ENCODE assay signal across 41 mouse cellular contexts in genomic region chr5:113693196-113693755, GRCm38 (mm10). TPM values are rescaled to one million over a fixed set of nuclear protein-coding genes. Genes with fewer than 3 reads are reported as not detected.
DNase-seq lines count a peak whose midpoint lies in the region; ATAC-seq and TF ChIP-seq lines count a peak whose summit lies in the region.
"Had no signal": no experiment of that assay in that cellular context is flagged by ENCODE, and none has a peak within 500 bp of the region (broad histone marks: within the 10 kb centered on the region; RNA-seq: fewer than 3 reads in every experiment).

No protein-coding gene starts in this region.

- dilution Hi-C loops in CH12.LX (cut with MboI; ENCODE audit: extremely low pct_ligation_motif_present, extremely low pct_unique_long_range_greater_than_20kb, low sequenced_read_pairs): no loop called here

- no peaks in the 10 kb centered on the region for H3K36me3 ChIP-seq in CH12.LX (replicated peaks in 1 of 2; ENCODE audit: control insufficient read depth in 1 of 2, insufficient read depth in 1 of 2, low read length in 1 of 2)
- H3K36me3 ChIP-seq in heart, adult 2 months (ENCODE audit: control insufficient read depth, insufficient read depth, low read length): no peaks in the 10 kb centered on the region
- H3K36me3 ChIP-seq in heart, embryonic 10.5 days: no peaks in the 10 kb centered on the region
- H3K36me3 ChIP-seq: embryonic facial prominence, embryonic 12.5 days; forebrain, embryonic 10.5 days; forebrain, embryonic 15.5 days; G1E; heart, embryonic 13.5 days; liver, embryonic 12.5 days had no signal

- H3K4me3 ChIP-seq in CH12.LX (replicated peaks in 1 of 3; ENCODE audit: low read depth in 2 of 3, low read length in 2 of 3, poor library complexity in 1 of 3): no peak overlapping the region
- H3K4me3 ChIP-seq in heart, adult 2 months: no peak overlapping the region
- H3K4me3 ChIP-seq in heart, embryonic 10.5 days: no peak overlapping the region
- H3K4me3 ChIP-seq: embryonic facial prominence, embryonic 12.5 days; forebrain, embryonic 10.5 days; forebrain, embryonic 15.5 days; heart, embryonic 13.5 days; liver, embryonic 12.5 days had no signal

- H3K27me3 ChIP-seq in CH12.LX (replicated peaks): peaks cover 47% of the 10 kb centered on the region
- H3K27me3 ChIP-seq in heart, adult 2 months (ENCODE audit: control insufficient read depth, insufficient read depth, low read length): peaks cover 4% of the 10 kb centered on the region; the same call in 1 of the 2 replicates
- 0 out of 2 replicates have a peak, but pooled peaks cover 8% of the 10 kb centered on the region for H3K27me3 ChIP-seq in heart, embryonic 10.5 days (ENCODE audit: insufficient read depth, poor library complexity, severe bottlenecking)
- H3K27me3 ChIP-seq: embryonic facial prominence, embryonic 12.5 days; forebrain, embryonic 15.5 days had no signal

- H3K4me2 ChIP-seq in CH12.LX (ENCODE audit: insufficient read depth, low read depth, poor library complexity, severe bottlenecking): no peak overlapping the region
- H3K4me2 ChIP-seq: embryonic facial prominence, embryonic 12.5 days; forebrain, embryonic 15.5 days; heart, embryonic 13.5 days; hindbrain, embryonic 14.5 days; liver, embryonic 12.5 days; midbrain, embryonic 11.5 days had no signal

- DNase-seq in cerebellum, adult 11-12 months: peak; percentile 59
- DNase-seq in CH12.LX (ENCODE audit: extremely low read depth) (peak; percentile 3), WW6 (ENCODE audit: low read depth, low spot score) (peak; percentile 71)
- DNase-seq in retina, postnatal 7 days (ENCODE audit: low read depth, low spot score): peak; percentile 19
- no peak for DNase-seq in heart, adult 2 months
- no peak for DNase-seq in heart, embryonic 10.5 days (ENCODE audit: low spot score)
- DNase-seq: adrenal gland, postnatal 36 days; embryo, embryonic 11 days; gastrocnemius, postnatal 25 days; heart, adult 11 months; heart, postnatal 10 days; kidney, adult 11 months; kidney, postnatal 25 days; liver, postnatal 0 days; thymus, postnatal 14 days had no signal

- intact Hi-C loops in heart, adult 2 months (cut with DNase I): no loop called here

- H3K9me3 ChIP-seq in CH12.LX (replicated peaks; ENCODE audit: low read length): peaks cover 11% of the 10 kb centered on the region
- H3K9me3 ChIP-seq in heart, embryonic 10.5 days: peaks cover 4% of the 10 kb centered on the region
- H3K9me3 ChIP-seq: embryonic facial prominence, embryonic 12.5 days; forebrain, embryonic 15.5 days; heart, embryonic 13.5 days; liver, embryonic 12.5 days had no signal

- peaks cover 8 to 11% of the 10 kb centered on the region in 2 experiments; a peak in 3 of 4 replicates for H3K4me1 ChIP-seq in CH12.LX (ENCODE audit: control insufficient read depth in 1 of 2, insufficient read depth in 2 of 2)
- H3K4me1 ChIP-seq in heart, adult 2 months (ENCODE audit: control insufficient read depth, insufficient read depth, low read length): no peaks in the 10 kb centered on the region
- peaks cover 13% of the 10 kb centered on the region for H3K4me1 ChIP-seq in heart, embryonic 10.5 days
- H3K4me1 ChIP-seq: heart, embryonic 13.5 days; liver, embryonic 12.5 days had no signal

- in situ Hi-C loops in CH12.LX (cut with MboI; ENCODE audit: low pct_ligation_motif_present, low pct_unique_long_range_greater_than_20kb, low sequenced_read_pairs): no loop called here

- no peak overlapping the region for H3K9ac ChIP-seq in CH12.LX (ENCODE audit: insufficient read depth, low read depth)
- no peak overlapping the region for H3K9ac ChIP-seq in heart, adult 2 months (ENCODE audit: low read depth, low read length)
- H3K9ac ChIP-seq: embryonic facial prominence, embryonic 12.5 days; forebrain, embryonic 15.5 days; heart, embryonic 13.5 days; hindbrain, embryonic 14.5 days; liver, embryonic 12.5 days; liver, postnatal 0 days had no signal

- no peak for TF ChIP-seq EP300 in CH12.LX (IDR thresholded peaks at IDR 0.05; ENCODE audit: low read length)
- no peak for TF ChIP-seq EP300 in heart, adult 2 months (IDR thresholded peaks at IDR 0.05; ENCODE audit: insufficient read depth, low read depth, low read length)

- no peak for TF ChIP-seq RAD21 in CH12.LX (IDR thresholded peaks at IDR 0.05; ENCODE audit: low read depth, low read length)

- no peak for ATAC-seq in cerebellum, adult (ENCODE audit: insufficient number of reproducible peaks, low FRiP score, low TSS enrichment)
- ATAC-seq: forebrain, embryonic 15.5 days; liver, embryonic 12.5 days; liver, postnatal 0 days; lung, postnatal 0 days; midbrain, embryonic 16.5 days had no signal

- no peak for TF ChIP-seq CTCF in CH12.LX (conservative IDR thresholded peaks at IDR 0.05 in 1 of 2, IDR thresholded peaks at IDR 0.05 in 1 of 2; ENCODE audit: low read depth in 2 of 2, low read length in 2 of 2)
- TF ChIP-seq CTCF in heart, adult 2 months (IDR thresholded peaks at IDR 0.05): no peak

- TF ChIP-seq POLR2A in CH12.LX (IDR thresholded peaks at IDR 0.05; ENCODE audit: low read depth, low read length): no peak
- TF ChIP-seq POLR2A in heart, adult 2 months (IDR thresholded peaks at IDR 0.05; ENCODE audit: insufficient read depth, low read depth, low read length): no peak

- WGBS in heart, adult 2 months: 83% methylated on average over 8 of the region's 8 CpGs
- WGBS in heart, embryonic 10.5 days: 81% methylated on average over 8 of the region's 8 CpGs

- no peaks in the 10 kb centered on the region for H3K79me2 ChIP-seq in CH12.LX (replicated peaks; ENCODE audit: control insufficient read depth, extremely low read depth, insufficient read depth, poor library complexity, severe bottlenecking)
- no peaks in the 10 kb centered on the region for H3K79me2 ChIP-seq in heart, adult 2 months (replicated peaks; ENCODE audit: control insufficient read depth, insufficient read depth, low read length)

- no peak overlapping the region for H3K27ac ChIP-seq in CH12.LX (ENCODE audit: insufficient read depth, low read depth)
- no peak overlapping the region for H3K27ac ChIP-seq in heart, adult 2 months
- no peak overlapping the region for H3K27ac ChIP-seq in heart, embryonic 10.5 days
- H3K27ac ChIP-seq: forebrain, embryonic 10.5 days; forebrain, embryonic 15.5 days; heart, embryonic 13.5 days; liver, embryonic 12.5 days; macrophage had no signal

TF ChIP-seq in CH12.LX, 34 proteins besides CTCF, POLR2A, EP300 and RAD21:
- TF ChIP-seq BHLHE40 (IDR thresholded peaks at IDR 0.05; ENCODE audit: low read depth, low read length): no peak
- no peak for TF ChIP-seq KAT2A (IDR thresholded peaks at IDR 0.05; ENCODE audit: insufficient replicate concordance, low read length)
- no peak for TF ChIP-seq TCF12 (IDR thresholded peaks at IDR 0.05; ENCODE audit: low read depth, low read length)
- no peak for TF ChIP-seq UBTF (IDR thresholded peaks at IDR 0.05; ENCODE audit: low read depth, low read length)
- TF ChIP-seq NELFE (IDR thresholded peaks at IDR 0.05; ENCODE audit: low read depth, low read length): no peak
- TF ChIP-seq TBP (conservative IDR thresholded peaks at IDR 0.05; ENCODE audit: low read depth, low read length): no peak
- no peak for TF ChIP-seq JUN (IDR thresholded peaks at IDR 0.05; ENCODE audit: insufficient read depth, low read depth, low read length)
- TF ChIP-seq ZNF384 (IDR thresholded peaks at IDR 0.05; ENCODE audit: low read depth, low read length): no peak
- TF ChIP-seq CHD2 (IDR thresholded peaks at IDR 0.05; ENCODE audit: low read length): no peak
- no peak for TF ChIP-seq ETS1 (conservative IDR thresholded peaks at IDR 0.05; ENCODE audit: low read depth, low read length)
- no peak for TF ChIP-seq SMC3 (IDR thresholded peaks at IDR 0.05; ENCODE audit: low read depth, low read length)
- no peak for TF ChIP-seq CHD1 (IDR thresholded peaks at IDR 0.05; ENCODE audit: low read depth, low read length)
- TF ChIP-seq ELF1 (IDR thresholded peaks at IDR 0.05; ENCODE audit: low read depth, low read length): no peak
- no peak for TF ChIP-seq POLR2AphosphoS2 (IDR thresholded peaks at IDR 0.05; ENCODE audit: low read depth, low read length)
- TF ChIP-seq MYC (IDR thresholded peaks at IDR 0.05; ENCODE audit: low read depth, low read length): no peak

RNA-seq across cellular contexts. Expression of gene 1700069L16Rik, which starts 31.3 kb away (rescaled TPM):
- not detected in 2 replicates for total RNA-seq in CH12.LX (2012; rRNA removed)
- not detected in 2 replicates for total RNA-seq in CH12.LX (2014; rRNA removed)
- not detected in 2 replicates for polyA plus RNA-seq in CH12.LX (2012; ENCODE audit: insufficient read length, low read depth)
- not detected for total RNA-seq in heart, adult 2 months (2021)
- polyA plus RNA-seq in heart, adult 2 months (2012; rRNA removed): not detected in 2 replicates
- polyA plus RNA-seq in heart, embryonic 10.5 days (2016; fragmentation: Nextera tagmentation; extraction: Ambion mirVana): not detected in 2 replicates
- total RNA-seq: adrenal gland, adult 18-20 months; adrenal gland, postnatal 36 days; G1E; gastrocnemius, adult 18-20 months; gastrocnemius, postnatal 25 days; heart, postnatal 10 days; hematopoietic stem cell, adult 5-6 weeks; layer of hippocampus, adult 18-20 months; layer of hippocampus, postnatal 10 days; left cerebral cortex, adult 18-20 months; left cerebral cortex, postnatal 14 days; neutrophil, adult 5-6 weeks had no signal
- polyA plus RNA-seq: brain, embryonic 14.5 days; embryonic facial prominence, embryonic 12.5 days; forebrain, embryonic 10.5 days; forebrain, embryonic 15.5 days; frontal cortex, adult 2 months; G1E; heart, embryonic 13.5 days; hindbrain, embryonic 14.5 days; kidney, embryonic 14.5 days; limb, embryonic 14.5 days; liver, embryonic 12.5 days; liver, postnatal 0 days; lung, postnatal 0 days; macrophage; midbrain, embryonic 11.5 days; midbrain, embryonic 16.5 days; neural tube, embryonic 11.5 days; stomach, embryonic 14.5 days had no signal

RNA-seq across cellular contexts. Expression of gene Ficd, which starts 42.3 kb away (rescaled TPM):
- total RNA-seq in CH12.LX (2012; rRNA removed) (2.4 and 3.4 TPM in 2 replicates), CH12.LX (2014; rRNA removed) (2.0 and 2.5 TPM in 2 replicates)
- polyA plus RNA-seq in CH12.LX (2012; ENCODE audit: insufficient read length, low read depth): 2.2 and 2.4 TPM in 2 replicates
- 1 to 10 TPM; 8.7 to 9.3 TPM for total RNA-seq in heart, adult 2 months (2021)
- polyA plus RNA-seq in heart, adult 2 months (2012; rRNA removed): 7.2 and 7.7 TPM in 2 replicates
- 5.3 and 6.4 TPM in 2 replicates for polyA plus RNA-seq in heart, embryonic 10.5 days (2016; fragmentation: Nextera tagmentation; extraction: Ambion mirVana)

RNA-seq across cellular contexts. Expression of gene Cmklr1, which starts 43.0 kb away (rescaled TPM):
- total RNA-seq in CH12.LX (2012; rRNA removed) (not detected in 2 replicates), CH12.LX (2014; rRNA removed) (not detected in 2 replicates)
- not detected in 2 replicates for polyA plus RNA-seq in CH12.LX (2012; ENCODE audit: insufficient read length, low read depth)
- total RNA-seq in heart, adult 2 months (2021): 10 to 100 TPM; 22.0 to 28.5 TPM
- 42.0 and 43.6 TPM in 2 replicates for polyA plus RNA-seq in heart, adult 2 months (2012; rRNA removed)
- 1.3 and 3.3 TPM in 2 replicates for polyA plus RNA-seq in heart, embryonic 10.5 days (2016; fragmentation: Nextera tagmentation; extraction: Ambion mirVana)
- total RNA-seq: hematopoietic stem cell, adult 5-6 weeks had no signal
- polyA plus RNA-seq: G1E had no signal

Comparison
In these comparisons a context has a peak if more than half of its experiments do, and no peak if none do; other contexts are left out.
1. RNA of gene Cmklr1, which starts 43.0 kb away (polyA plus RNA-seq): 42.0 to 43.6 TPM in heart, adult 2 months; 1.3 to 3.3 TPM in heart, embryonic 10.5 days and not detected in CH12.LX; every median in the first group is over 10 times any median in the second.
2. DNase-seq: peak in cerebellum, adult 11-12 months (single experiment), CH12.LX (single experiment), WW6 (single experiment) and retina, postnatal 7 days (single experiment); none in heart, adult 2 months (0 of 2) and heart, embryonic 10.5 days (single experiment).